Mouse (Mus musculus) erythroblast, embryonic 14.5 days (primary cell): ENCODE results near the gene Bcl2.

Source experiments
- GATA1 ChIP-seq: IDR thresholded peaks from 2 replicates; pipeline ENCODE4 v1.6.1; 2012; ENCODE audit warnings: low read length, inconsistent platforms, mixed read lengths
- TAL1 ChIP-seq: IDR thresholded peaks from 3 replicates; pipeline ENCODE4 v1.6.1; 2012; ENCODE audit warnings: low read length, inconsistent platforms, mixed read lengths

DNA sequence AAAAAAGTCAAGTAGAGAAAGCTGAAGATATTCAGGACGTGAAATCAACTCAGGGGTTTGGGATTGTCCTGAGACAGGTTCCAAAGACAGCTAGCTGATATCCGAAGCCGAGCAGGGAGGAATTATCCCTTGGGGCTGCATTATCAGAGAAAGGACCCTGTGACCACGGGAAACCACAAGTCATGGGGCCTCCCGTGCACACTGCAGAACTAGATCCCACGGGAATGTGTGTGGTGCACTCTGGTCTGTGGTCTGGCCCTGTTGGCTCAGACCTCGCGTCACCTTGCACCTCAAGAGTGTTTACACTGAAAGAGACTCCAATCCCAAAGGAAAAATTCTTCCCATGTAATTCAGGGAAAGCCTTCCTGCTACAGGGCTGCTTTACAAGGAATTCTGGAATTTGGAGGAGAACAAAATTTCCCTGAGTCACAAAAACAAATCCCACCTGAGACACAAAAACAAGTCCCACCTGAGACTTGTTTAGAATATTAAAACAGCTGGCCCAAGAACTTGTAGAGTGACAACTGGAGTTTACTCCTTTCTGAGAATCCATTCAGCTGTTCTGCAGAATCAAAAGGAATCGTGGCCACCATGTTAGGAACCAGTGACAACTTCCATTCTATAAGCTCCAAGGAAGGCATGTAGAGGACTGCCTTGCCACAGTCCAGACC lies 158.4 kb downstream of the Bcl2 start:
- no peak for TF ChIP-seq GATA1
- TF ChIP-seq TAL1: no peak
